Mouse (Mus musculus): Measurements from ENCODE around the gene Il1r2. TPM values are rescaled to one million over a fixed set of nuclear protein-coding genes. Genes with fewer than 3 reads are reported as not detected.

The Il1r2 gene
- polyA plus RNA-seq, 1 experiment from 2014 or later: 0.13 TPM

GRCm38 (mm10) chr1:40129321-40129720, 55.4 kb downstream of the Il1r2 start:
- ATAC-seq (ENCODE audit: insufficient number of reproducible peaks, low FRiP score, low TSS enrichment, low read depth) (no peak), DNase-seq (ENCODE audit: low spot score) (no peak)
- Histone ChIP-seq H3K27ac (replicated peaks; ENCODE audit: low read depth, low read length) (no peak overlapping the region), H3K9me3 (ENCODE audit: control insufficient read depth, low read length) (no peaks in the 10 kb centered on the region), H3K36me3 (ENCODE audit: control insufficient read depth, insufficient read depth, low read length) (no peaks in the 10 kb centered on the region), H3K4me1 (ENCODE audit: control insufficient read depth, insufficient read depth, low read length) (no peaks in the 10 kb centered on the region), H3K9ac (ENCODE audit: low read length) (no peak overlapping the region), H3K27me3 (ENCODE audit: control insufficient read depth, insufficient read depth, low read length) (no peaks in the 10 kb centered on the region), H3K4me2 (ENCODE audit: low read depth, severe bottlenecking) (no peak overlapping the region), H3K4me3 (ENCODE audit: low read depth, low read length) (no peak overlapping the region)
- 61% methylated on average over 2 of the region's 2 CpGs for WGBS

- H3K27ac ChIP-seq (replicated peaks; ENCODE audit: low read depth, low read length): no peak overlapping the region
- H3K36me3 ChIP-seq (ENCODE audit: control insufficient read depth, insufficient read depth, low read length): no peaks in the 10 kb centered on the region
- ATAC-seq (ENCODE audit: insufficient number of reproducible peaks, low FRiP score, low TSS enrichment, low read depth) (no peak), DNase-seq (ENCODE audit: low spot score) (no peak)
- H3K27me3 ChIP-seq (ENCODE audit: control insufficient read depth, insufficient read depth, low read length): no peaks in the 10 kb centered on the region
- H3K4me3 ChIP-seq (ENCODE audit: low read depth, low read length): no peak overlapping the region
- no peaks in the 10 kb centered on the region for H3K4me1 ChIP-seq (ENCODE audit: control insufficient read depth, insufficient read depth, low read length)
- H3K9ac ChIP-seq (ENCODE audit: low read length): no peak overlapping the region
- WGBS: 36% methylated on average over 1 of the region's 1 CpGs
- no peak overlapping the region for H3K4me2 ChIP-seq (ENCODE audit: low read depth, severe bottlenecking)
- H3K9me3 ChIP-seq (ENCODE audit: control insufficient read depth, low read length): no peaks in the 10 kb centered on the region
These were observed 57.8 kb downstream of the Il1r2 start for GRCm38 (mm10) chr1:40131631-40132030.

GRCm38 (mm10) chr1:40132721-40133120, 58.8 kb downstream of the Il1r2 start:
- ATAC-seq (ENCODE audit: insufficient number of reproducible peaks, low FRiP score, low TSS enrichment, low read depth) (no peak), DNase-seq (ENCODE audit: low spot score) (no peak)
- no peak overlapping the region for H3K4me2 ChIP-seq (ENCODE audit: low read depth, severe bottlenecking)
- 94% methylated on average over 4 of the region's 4 CpGs for WGBS
- H3K9ac ChIP-seq (ENCODE audit: low read length): no peak overlapping the region
- no peaks in the 10 kb centered on the region for H3K4me1 ChIP-seq (ENCODE audit: control insufficient read depth, insufficient read depth, low read length)
- H3K36me3 ChIP-seq (ENCODE audit: control insufficient read depth, insufficient read depth, low read length): no peaks in the 10 kb centered on the region
- no peaks in the 10 kb centered on the region for H3K9me3 ChIP-seq (ENCODE audit: control insufficient read depth, low read length)
- no peak overlapping the region for H3K27ac ChIP-seq (replicated peaks; ENCODE audit: low read depth, low read length)
- no peak overlapping the region for H3K4me3 ChIP-seq (ENCODE audit: low read depth, low read length)
- no peaks in the 10 kb centered on the region for H3K27me3 ChIP-seq (ENCODE audit: control insufficient read depth, insufficient read depth, low read length)

- H3K36me3 ChIP-seq (ENCODE audit: control insufficient read depth, insufficient read depth, low read length): no peaks in the 10 kb centered on the region
- no peak overlapping the region for H3K4me3 ChIP-seq (ENCODE audit: low read depth, low read length)
- H3K9me3 ChIP-seq (ENCODE audit: control insufficient read depth, low read length): no peaks in the 10 kb centered on the region
- DNase-seq (ENCODE audit: low spot score) (no peak), ATAC-seq (ENCODE audit: insufficient number of reproducible peaks, low FRiP score, low TSS enrichment, low read depth) (no peak)
- no peaks in the 10 kb centered on the region for H3K4me1 ChIP-seq (ENCODE audit: control insufficient read depth, insufficient read depth, low read length)
- no peak overlapping the region for H3K27ac ChIP-seq (replicated peaks; ENCODE audit: low read depth, low read length)
- 78% methylated on average over 3 of the region's 3 CpGs for WGBS
- H3K9ac ChIP-seq (ENCODE audit: low read length): no peak overlapping the region
- H3K4me2 ChIP-seq (ENCODE audit: low read depth, severe bottlenecking): no peak overlapping the region
- H3K27me3 ChIP-seq (ENCODE audit: control insufficient read depth, insufficient read depth, low read length): no peaks in the 10 kb centered on the region
These were observed 59.7 kb downstream of the Il1r2 start for GRCm38 (mm10) chr1:40133567-40133966.

GRCm38 (mm10) chr1:40139798-40140532, 66.1 kb downstream of the Il1r2 start:
- DNase-seq (ENCODE audit: low spot score) (no peak), ATAC-seq (ENCODE audit: insufficient number of reproducible peaks, low FRiP score, low TSS enrichment, low read depth) (no peak)
- no peaks in the 10 kb centered on the region for H3K36me3 ChIP-seq (ENCODE audit: control insufficient read depth, insufficient read depth, low read length)
- no peak overlapping the region for H3K4me3 ChIP-seq (ENCODE audit: low read depth, low read length)
- no peaks in the 10 kb centered on the region for H3K27me3 ChIP-seq (ENCODE audit: control insufficient read depth, insufficient read depth, low read length)
- no peak overlapping the region for H3K9ac ChIP-seq (ENCODE audit: low read length)
- no peaks in the 10 kb centered on the region for H3K9me3 ChIP-seq (ENCODE audit: control insufficient read depth, low read length)
- H3K4me1 ChIP-seq (ENCODE audit: control insufficient read depth, insufficient read depth, low read length): no peaks in the 10 kb centered on the region
- WGBS: 85% methylated on average over 14 of the region's 14 CpGs
- no peak overlapping the region for H3K4me2 ChIP-seq (ENCODE audit: low read depth, severe bottlenecking)
- no peak overlapping the region for H3K27ac ChIP-seq (replicated peaks; ENCODE audit: low read depth, low read length)

GRCm38 (mm10) chr1:40156096-40156495, 82.2 kb downstream of the Il1r2 start:
- WGBS: 90% methylated on average over 6 of the region's 6 CpGs
- no peak overlapping the region for H3K4me3 ChIP-seq (ENCODE audit: low read depth, low read length)
- H3K27me3 ChIP-seq (ENCODE audit: control insufficient read depth, insufficient read depth, low read length): no peaks in the 10 kb centered on the region
- no peaks in the 10 kb centered on the region for H3K9me3 ChIP-seq (ENCODE audit: control insufficient read depth, low read length)
- no peak overlapping the region for H3K4me2 ChIP-seq (ENCODE audit: low read depth, severe bottlenecking)
- H3K4me1 ChIP-seq (ENCODE audit: control insufficient read depth, insufficient read depth, low read length): no peaks in the 10 kb centered on the region
- DNase-seq (ENCODE audit: low spot score): no peak
- no peaks in the 10 kb centered on the region for H3K36me3 ChIP-seq (ENCODE audit: control insufficient read depth, insufficient read depth, low read length)
- no peak overlapping the region for H3K27ac ChIP-seq (replicated peaks; ENCODE audit: low read depth, low read length)
- H3K9ac ChIP-seq (ENCODE audit: low read length): no peak overlapping the region
- no peak for ATAC-seq (ENCODE audit: insufficient number of reproducible peaks, low FRiP score, low TSS enrichment, low read depth)

GRCm38 (mm10) chr1:40163329-40163917, 89.5 kb downstream of the Il1r2 start:
- DNase-seq (ENCODE audit: low spot score): no peak
- no peak overlapping the region for H3K27ac ChIP-seq (replicated peaks; ENCODE audit: low read depth, low read length)
- WGBS: 91% methylated on average over 4 of the region's 4 CpGs
- no peaks in the 10 kb centered on the region for H3K9me3 ChIP-seq (ENCODE audit: control insufficient read depth, low read length)
- H3K9ac ChIP-seq (ENCODE audit: low read length): no peak overlapping the region
- H3K4me1 ChIP-seq (ENCODE audit: control insufficient read depth, insufficient read depth, low read length): no peaks in the 10 kb centered on the region
- no peaks in the 10 kb centered on the region for H3K36me3 ChIP-seq (ENCODE audit: control insufficient read depth, insufficient read depth, low read length)
- H3K4me2 ChIP-seq (ENCODE audit: low read depth, severe bottlenecking): no peak overlapping the region
- no peak overlapping the region for H3K4me3 ChIP-seq (ENCODE audit: low read depth, low read length)
- no peak for ATAC-seq (ENCODE audit: insufficient number of reproducible peaks, low FRiP score, low TSS enrichment, low read depth)
- no peaks in the 10 kb centered on the region for H3K27me3 ChIP-seq (ENCODE audit: control insufficient read depth, insufficient read depth, low read length)

GRCm38 (mm10) chr1:40164331-40164730, 90.5 kb downstream of the Il1r2 start:
- no peaks in the 10 kb centered on the region for H3K4me1 ChIP-seq (ENCODE audit: control insufficient read depth, insufficient read depth, low read length)
- no peak for ATAC-seq (ENCODE audit: insufficient number of reproducible peaks, low FRiP score, low TSS enrichment, low read depth)
- H3K9ac ChIP-seq (ENCODE audit: low read length): no peak overlapping the region
- no peak overlapping the region for H3K4me2 ChIP-seq (ENCODE audit: low read depth, severe bottlenecking)
- DNase-seq (ENCODE audit: low spot score): no peak
- H3K27ac ChIP-seq (replicated peaks; ENCODE audit: low read depth, low read length): no peak overlapping the region
- no peaks in the 10 kb centered on the region for H3K36me3 ChIP-seq (ENCODE audit: control insufficient read depth, insufficient read depth, low read length)
- no peaks in the 10 kb centered on the region for H3K9me3 ChIP-seq (ENCODE audit: control insufficient read depth, low read length)
- WGBS: 92% methylated on average over 4 of the region's 4 CpGs
- H3K27me3 ChIP-seq (ENCODE audit: control insufficient read depth, insufficient read depth, low read length): no peaks in the 10 kb centered on the region
- H3K4me3 ChIP-seq (ENCODE audit: low read depth, low read length): no peak overlapping the region
